Mouse (Mus musculus): Measurements from ENCODE around the gene Gm5798. TPM values are rescaled to one million over a fixed set of nuclear protein-coding genes. Genes with fewer than 3 reads are reported as not detected.
"Not testable (repeated sequence)": the region's sequence is repeated elsewhere in the genome, so short reads cannot be mapped to it uniquely, and the experiment has no call there.

The Gm5798 gene
- total RNA-seq (2022) = not detected

GRCm38 (mm10) chr14:41348309-41348708 is at the start of gene Gm5798:
Gene Gm5798 (plus strand): TSS chr14:41348609.
- not testable (repeated sequence) for DNase-seq (ENCODE audit: low spot score in 2 of 2)

- DNase-seq (ENCODE audit: low spot score in 2 of 2) = not testable (repeated sequence)
These were observed 37.9 kb downstream of the Gm5798 start, which contains the start of gene Gm7945 for GRCm38 (mm10) chr14:41386279-41386678. Gene Gm7945 (minus strand): TSS chr14:41386379.

Other genes with a start within 250 kb of the Gm5798 start
- gene Mat1a, start 243.6 kb upstream of the Gm5798 start, total RNA-seq (2022) = under 1 TPM in 1 of 4 experiments, not detected in 3; 0.12 TPM
- gene Sftpa1, start 216.8 kb upstream of the Gm5798 start, total RNA-seq (2022) = not detected
- gene Mbl1, start 197.2 kb upstream of the Gm5798 start, total RNA-seq (2022) = not detected
- not detected for gene Sftpd, start 163.5 kb upstream of the Gm5798 start, total RNA-seq (2022)
- gene Gm2832, start 69.8 kb upstream of the Gm5798 start, total RNA-seq (2022) = not detected
- gene Gm7945, start 37.8 kb downstream of the Gm5798 start, total RNA-seq (2022) = not detected
- not detected for gene Gm6482, start 59.7 kb downstream of the Gm5798 start, total RNA-seq (2022)
- not detected for gene Gm7954, start 104.9 kb downstream of the Gm5798 start, total RNA-seq (2022)
- gene Gm3486, start 140.9 kb downstream of the Gm5798 start, total RNA-seq (2022) = under 1 TPM in 1 of 4 experiments, not detected in 3; 0.45 TPM
- not detected for gene Gm7970, start 207.0 kb downstream of the Gm5798 start, total RNA-seq (2022)
- not detected for gene 1700049E17Rik2, start 224.6 kb downstream of the Gm5798 start, total RNA-seq (2022)

Measured in layer of hippocampus, adult 8-10 months (tissue).